Mouse (Mus musculus) olfactory bulb, adult 2 months (tissue): ENCODE measurements around the gene Dip2c.

Experiments
- CTCF ChIP-seq: fragments of 200-500 bp; IDR thresholded peaks from 2 replicates; pipeline ENCODE4 v1.5.1; 2012; ENCODE audit warnings: low read depth, mild to moderate bottlenecking, low read length, moderate library complexity; ENCODE audit not compliant: insufficient read depth
- POLR2A ChIP-seq: fragments of 200-500 bp; IDR thresholded peaks from 2 replicates; pipeline ENCODE4 v1.6.1; 2012; ENCODE audit warnings: mild to moderate bottlenecking, low read depth, low read length, moderate library complexity; ENCODE audit not compliant: insufficient read depth

GRCm38 (mm10) chr13:9405399-9405798, 129.1 kb downstream of the Dip2c start:
- TF ChIP-seq CTCF, result no peak
- no peak for TF ChIP-seq POLR2A
